Mouse (Mus musculus): ENCODE data around the gene Rbms1. TPM values are rescaled to one million over a fixed set of nuclear protein-coding genes. Genes with fewer than 3 reads are reported as not detected.
A peak's percentile ranks its signal among the peaks of the same experiment; 100 is the strongest.

The Rbms1 gene
- total and polyA plus RNA-seq, 2 experiments from 2014 or later, result 16.2 to 38.2 TPM

- no peak for DNase-seq
- no peaks in the 10 kb centered on the region for H3K27me3 ChIP-seq (ENCODE audit: insufficient read depth, low read length)
- no peak overlapping the region for H3K9ac ChIP-seq
- no peak for ATAC-seq
- no peaks in the 10 kb centered on the region for H3K4me1 ChIP-seq (ENCODE audit: insufficient read depth)
- TF ChIP-seq CTCF (IDR thresholded peaks at IDR 0.05; ENCODE audit: low read depth), result no peak
- H3K27ac ChIP-seq (ENCODE audit: low read depth, low read length), result no peak overlapping the region
- H3K9me3 ChIP-seq (ENCODE audit: low read length), result 0 out of 2 replicates have a peak, but pooled peaks cover 9% of the 10 kb centered on the region
- H3K36me3 ChIP-seq (ENCODE audit: insufficient read depth), result no peaks in the 10 kb centered on the region
- no peak overlapping the region for H3K4me2 ChIP-seq (ENCODE audit: low read depth)
- no peak overlapping the region for H3K4me3 ChIP-seq (ENCODE audit: low read depth, low read length)
- 40% methylated on average over 3 of the region's 3 CpGs for WGBS
These were observed 188.5 kb downstream of the Rbms1 start for GRCm38 (mm10) chr2:60774501-60774900.

GRCm38 (mm10) chr2:60773592-60773991 lies 189.4 kb downstream of the Rbms1 start:
- no peak overlapping the region for H3K4me3 ChIP-seq (ENCODE audit: low read depth, low read length)
- no peaks in the 10 kb centered on the region for H3K4me1 ChIP-seq (ENCODE audit: insufficient read depth)
- no peak overlapping the region for H3K9ac ChIP-seq
- no peaks in the 10 kb centered on the region for H3K27me3 ChIP-seq (ENCODE audit: insufficient read depth, low read length)
- no peaks in the 10 kb centered on the region for H3K36me3 ChIP-seq (ENCODE audit: insufficient read depth)
- no peak overlapping the region for H3K27ac ChIP-seq (ENCODE audit: low read depth, low read length)
- no peak for TF ChIP-seq CTCF (IDR thresholded peaks at IDR 0.05; ENCODE audit: low read depth)
- no peak for DNase-seq
- no peak for ATAC-seq
- H3K4me2 ChIP-seq (ENCODE audit: low read depth), result no peak overlapping the region
- WGBS, result 75% methylated on average over 5 of the region's 5 CpGs
- 0 out of 2 replicates have a peak, but pooled peaks cover 9% of the 10 kb centered on the region for H3K9me3 ChIP-seq (ENCODE audit: low read length)

- H3K27ac ChIP-seq (ENCODE audit: low read depth, low read length), result no peak overlapping the region
- H3K36me3 ChIP-seq (ENCODE audit: insufficient read depth), result no peaks in the 10 kb centered on the region
- no peak overlapping the region for H3K4me3 ChIP-seq (ENCODE audit: low read depth, low read length)
- DNase-seq (no peak), ATAC-seq (no peak)
- H3K4me1 ChIP-seq (ENCODE audit: insufficient read depth), result no peaks in the 10 kb centered on the region
- H3K9ac ChIP-seq, result no peak overlapping the region
- H3K27me3 ChIP-seq (ENCODE audit: insufficient read depth, low read length), result no peaks in the 10 kb centered on the region
- 0 out of 2 replicates have a peak, but pooled peaks cover 7% of the 10 kb centered on the region for H3K9me3 ChIP-seq (ENCODE audit: low read length)
- WGBS, result 65% methylated on average over 8 of the region's 8 CpGs
- H3K4me2 ChIP-seq (ENCODE audit: low read depth), result no peak overlapping the region
- no peak for TF ChIP-seq CTCF (IDR thresholded peaks at IDR 0.05; ENCODE audit: low read depth)
These were observed 196.6 kb downstream of the Rbms1 start for GRCm38 (mm10) chr2:60766420-60766819.

GRCm38 (mm10) chr2:60756218-60756617 lies 206.8 kb downstream of the Rbms1 start:
- DNase-seq (no peak), ATAC-seq (no peak)
- no peaks in the 10 kb centered on the region for H3K9me3 ChIP-seq (ENCODE audit: low read length)
- H3K9ac ChIP-seq, result no peak overlapping the region
- no peak overlapping the region for H3K27ac ChIP-seq (ENCODE audit: low read depth, low read length)
- WGBS, result 80% methylated on average over 9 of the region's 9 CpGs
- H3K4me1 ChIP-seq (ENCODE audit: insufficient read depth), result no peaks in the 10 kb centered on the region
- no peak overlapping the region for H3K4me3 ChIP-seq (ENCODE audit: low read depth, low read length)
- H3K4me2 ChIP-seq (ENCODE audit: low read depth), result no peak overlapping the region
- H3K36me3 ChIP-seq (ENCODE audit: insufficient read depth), result no peaks in the 10 kb centered on the region
- no peak for TF ChIP-seq CTCF (IDR thresholded peaks at IDR 0.05; ENCODE audit: low read depth)
- H3K27me3 ChIP-seq (ENCODE audit: insufficient read depth, low read length), result no peaks in the 10 kb centered on the region

GRCm38 (mm10) chr2:60755101-60755500 lies 207.9 kb downstream of the Rbms1 start:
- Histone ChIP-seq H3K27ac (ENCODE audit: low read depth, low read length) (no peak overlapping the region), H3K36me3 (ENCODE audit: insufficient read depth) (no peaks in the 10 kb centered on the region), H3K4me1 (ENCODE audit: insufficient read depth) (no peaks in the 10 kb centered on the region), H3K9me3 (ENCODE audit: low read length) (no peaks in the 10 kb centered on the region), H3K4me2 (ENCODE audit: low read depth) (no peak overlapping the region), H3K4me3 (ENCODE audit: low read depth, low read length) (no peak overlapping the region), H3K9ac (no peak overlapping the region), H3K27me3 (ENCODE audit: insufficient read depth, low read length) (no peaks in the 10 kb centered on the region)
- no peak for ATAC-seq
- 99% methylated on average over 7 of the region's 7 CpGs for WGBS
- no peak for DNase-seq
- TF ChIP-seq CTCF (IDR thresholded peaks at IDR 0.05; ENCODE audit: low read depth), result no peak

GRCm38 (mm10) chr2:60751274-60751673 lies 211.7 kb downstream of the Rbms1 start:
- DNase-seq (no peak), ATAC-seq (no peak)
- no peak for TF ChIP-seq CTCF (IDR thresholded peaks at IDR 0.05; ENCODE audit: low read depth)
- H3K4me3 ChIP-seq (ENCODE audit: low read depth, low read length), result no peak overlapping the region
- no peaks in the 10 kb centered on the region for H3K9me3 ChIP-seq (ENCODE audit: low read length)
- H3K9ac ChIP-seq, result no peak overlapping the region
- H3K27ac ChIP-seq (ENCODE audit: low read depth, low read length), result no peak overlapping the region
- WGBS, result 93% methylated on average over 9 of the region's 9 CpGs
- no peaks in the 10 kb centered on the region for H3K27me3 ChIP-seq (ENCODE audit: insufficient read depth, low read length)
- H3K36me3 ChIP-seq (ENCODE audit: insufficient read depth), result no peaks in the 10 kb centered on the region
- H3K4me2 ChIP-seq (ENCODE audit: low read depth), result no peak overlapping the region
- no peaks in the 10 kb centered on the region for H3K4me1 ChIP-seq (ENCODE audit: insufficient read depth)

- ATAC-seq (no peak), DNase-seq (no peak)
- H3K36me3 ChIP-seq (ENCODE audit: insufficient read depth), result no peaks in the 10 kb centered on the region
- H3K4me1 ChIP-seq (ENCODE audit: insufficient read depth), result no peaks in the 10 kb centered on the region
- no peak overlapping the region for H3K27ac ChIP-seq (ENCODE audit: low read depth, low read length)
- H3K9ac ChIP-seq, result no peak overlapping the region
- H3K9me3 ChIP-seq (ENCODE audit: low read length), result no peaks in the 10 kb centered on the region
- no peak for TF ChIP-seq CTCF (IDR thresholded peaks at IDR 0.05; ENCODE audit: low read depth)
- H3K4me2 ChIP-seq (ENCODE audit: low read depth), result no peak overlapping the region
- 93% methylated on average over 3 of the region's 3 CpGs for WGBS
- no peak overlapping the region for H3K4me3 ChIP-seq (ENCODE audit: low read depth, low read length)
- no peaks in the 10 kb centered on the region for H3K27me3 ChIP-seq (ENCODE audit: insufficient read depth, low read length)
These were observed 212.4 kb downstream of the Rbms1 start for GRCm38 (mm10) chr2:60750591-60750990.

- DNase-seq (no peak), ATAC-seq (no peak)
- Histone ChIP-seq H3K4me3 (ENCODE audit: low read depth, low read length) (no peak overlapping the region), H3K9me3 (ENCODE audit: low read length) (no peaks in the 10 kb centered on the region), H3K9ac (no peak overlapping the region), H3K4me1 (ENCODE audit: insufficient read depth) (no peaks in the 10 kb centered on the region), H3K27me3 (ENCODE audit: insufficient read depth, low read length) (no peaks in the 10 kb centered on the region), H3K4me2 (ENCODE audit: low read depth) (no peak overlapping the region), H3K27ac (ENCODE audit: low read depth, low read length) (no peak overlapping the region), H3K36me3 (ENCODE audit: insufficient read depth) (no peaks in the 10 kb centered on the region)
- peak; percentile 20; the same call in 1 of the 2 replicates for TF ChIP-seq CTCF (IDR thresholded peaks at IDR 0.05; ENCODE audit: low read depth)
- WGBS, result 92% methylated on average over 1 of the region's 1 CpGs
These were observed 214.4 kb downstream of the Rbms1 start for GRCm38 (mm10) chr2:60748585-60748984.

All from forebrain, postnatal 0 days (tissue).